In the genomic region with DNA sequence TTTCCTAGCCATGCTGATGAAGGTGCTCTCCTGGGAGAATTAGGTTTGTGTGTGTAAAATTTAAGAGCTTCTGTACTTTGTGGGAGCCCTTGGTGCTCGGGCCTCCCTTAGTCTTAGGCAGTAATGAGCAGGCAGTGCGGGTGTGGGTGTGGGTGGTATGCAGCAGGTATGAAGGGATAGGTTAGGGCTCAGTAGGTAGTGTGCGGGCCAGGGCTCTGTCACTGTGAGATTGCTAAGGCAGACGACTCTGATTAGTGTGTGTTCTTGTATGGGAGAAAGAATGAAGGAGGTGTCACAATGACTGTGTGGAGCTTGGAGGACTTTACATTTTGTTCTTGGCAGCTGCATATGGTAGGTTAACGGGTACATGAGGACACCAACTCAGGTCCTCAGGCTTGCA, we compare ENCODE assay signal across 13 mouse cellular contexts.
"Had no signal": no experiment of that assay in that cellular context is flagged by ENCODE, and none has a peak within 500 bp of the region (broad histone marks: within the 10 kb centered on the region; RNA-seq: fewer than 3 reads in every experiment).

No protein-coding gene starts in this region.

- H3K4me1 ChIP-seq: neural tube, embryonic 13.5 days had no signal

- H3K9ac ChIP-seq: limb, embryonic 13.5 days; liver, embryonic 14.5 days; lung, embryonic 15.5 days; neural tube, embryonic 13.5 days had no signal

- H3K4me2 ChIP-seq: limb, embryonic 13.5 days; lung, embryonic 15.5 days; neural tube, embryonic 13.5 days had no signal

- H3K27me3 ChIP-seq: limb, embryonic 13.5 days; lung, embryonic 15.5 days; megakaryocyte, embryonic 14.5 days; neural tube, embryonic 13.5 days had no signal

- DNase-seq: kidney, adult 11 months; kidney, postnatal 10 days; left cerebral cortex, postnatal 4 days; lung, postnatal 14 days; right cerebral cortex, adult 18-20 months; right cerebral cortex, postnatal 25 days; thymus, postnatal 4 days had no signal

- H3K27ac ChIP-seq: limb, embryonic 13.5 days; liver, embryonic 14.5 days; lung, embryonic 15.5 days; macrophage; neural tube, embryonic 13.5 days had no signal

- H3K9me3 ChIP-seq: limb, embryonic 13.5 days; lung, embryonic 15.5 days; megakaryocyte, embryonic 14.5 days; neural tube, embryonic 13.5 days had no signal

- H3K4me3 ChIP-seq: limb, embryonic 13.5 days; lung, embryonic 15.5 days; neural tube, embryonic 13.5 days had no signal
